Mouse (Mus musculus) limb, embryonic 15.5 days (tissue): ENCODE results near the gene Gm20388. TPM values are rescaled to one million over a fixed set of nuclear protein-coding genes. Genes with fewer than 3 reads are reported as not detected.
"Not testable (repeated sequence)": the region's sequence is repeated elsewhere in the genome, so short reads cannot be mapped to it uniquely, and the experiment has no call there.

Experiments
- ATAC-seq: fragments of 200-750 bp; cut with Nextera tagmentation; 2 replicates; pipeline ENCODE4 v1.8.0; 2017; ENCODE audit warnings: low read depth, moderate TSS enrichment; ENCODE audit not compliant: insufficient number of reproducible peaks, low FRiP score, low TSS enrichment
- H3K27ac ChIP-seq: fragments of 300-500 bp; sonication (generic); 2 replicates; pipeline ENCODE4 v1.5.1; 2015; ENCODE audit warnings: moderate library complexity, mild to moderate bottlenecking, inconsistent platforms
- H3K27me3 ChIP-seq: fragments of 300-500 bp; sonication (generic); 2 replicates; pipeline ENCODE4 v1.6.1; 2015; ENCODE audit warnings: inconsistent platforms
- H3K36me3 ChIP-seq: fragments of 300-500 bp; sonication (generic); 2 replicates; pipeline ENCODE4 v1.6.1; 2015; ENCODE audit warnings: inconsistent platforms
- H3K4me1 ChIP-seq: fragments of 300-500 bp; sonication (generic); 2 replicates; pipeline ENCODE4 v1.6.1; 2015; ENCODE audit warnings: inconsistent platforms
- H3K4me2 ChIP-seq: fragments of 300-500 bp; sonication (generic); 2 replicates; pipeline ENCODE4 v1.6.1; 2015; ENCODE audit warnings: mild to moderate bottlenecking, inconsistent platforms
- H3K4me3 ChIP-seq: fragments of 300-500 bp; sonication (generic); 2 replicates; pipeline ENCODE4 v1.5.1; 2015; ENCODE audit warnings: mild to moderate bottlenecking, inconsistent platforms
- H3K9ac ChIP-seq: fragments of 300-500 bp; sonication (generic); 2 replicates; pipeline ENCODE4 v1.6.1; 2015; ENCODE audit warnings: inconsistent platforms
- H3K9me3 ChIP-seq: fragments of 300-500 bp; sonication (generic); 2 replicates; pipeline ENCODE4 v1.6.1; 2016; ENCODE audit warnings: inconsistent platforms
- WGBS: fragments of 180-500 bp; shearing (Covaris S2); methylation state at CpG from one replicate; pipeline ENCODE4 v1.1.7; 2015; 5-methylcytosine and 5-hydroxymethylcytosine counted together
- polyA plus RNA-seq: library from polyadenylated mRNA; unstranded; fragments of >200 nt; fragmentation: Nextera tagmentation; extraction: Ambion mirVana; gene quantifications from 2 replicates; pipeline ENCODE4 v1.2.1, GENCODE M21; 2015

Gene Gm20388
- polyA plus RNA-seq, 1 experiment from 2014 or later = 4.9 TPM

DNA sequence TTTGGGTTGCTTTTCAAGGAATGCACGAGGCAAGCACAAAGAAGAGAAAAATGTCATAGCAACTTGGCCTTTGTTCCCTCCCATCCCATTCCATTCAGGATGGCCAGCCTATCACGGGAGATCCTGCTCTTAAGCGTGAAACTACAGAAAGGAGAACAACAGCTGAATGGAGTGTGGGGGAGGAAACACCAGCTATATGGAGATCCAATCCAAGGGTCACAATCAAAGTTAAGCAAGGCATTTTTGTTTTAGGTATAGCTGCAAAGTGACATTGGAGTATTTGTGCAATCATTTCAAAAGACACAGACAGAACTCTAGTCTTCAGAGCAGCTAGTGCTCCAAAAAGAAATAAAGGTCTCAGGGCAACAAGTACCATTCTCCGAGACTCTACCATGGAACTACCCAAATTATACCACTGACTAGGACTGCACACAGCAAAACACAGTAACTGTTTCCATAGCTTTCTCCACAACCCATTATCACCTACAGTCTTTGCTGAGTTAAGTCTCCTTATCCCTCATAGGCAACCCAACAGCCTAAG is 3129.5 kb downstream of the Gm20388 start:
- H3K9me3 ChIP-seq = no peaks in the 10 kb centered on the region
- WGBS = 18% methylated on average over 4 of the region's 4 CpGs
- H3K27ac ChIP-seq = peak overlapping the region; percentile 97
- no peaks in the 10 kb centered on the region for H3K27me3 ChIP-seq
- H3K4me1 ChIP-seq = peaks cover 38% of the 10 kb centered on the region
- no peak for ATAC-seq
- H3K4me2 ChIP-seq = peak overlapping the region; percentile 65
- H3K36me3 ChIP-seq = peaks cover 5% of the 10 kb centered on the region
- 0 out of 2 replicates have a peak overlapping the region, but pooled peaks have one; percentile 100 for H3K9ac ChIP-seq
- peak overlapping the region; percentile 100 for H3K4me3 ChIP-seq

DNA sequence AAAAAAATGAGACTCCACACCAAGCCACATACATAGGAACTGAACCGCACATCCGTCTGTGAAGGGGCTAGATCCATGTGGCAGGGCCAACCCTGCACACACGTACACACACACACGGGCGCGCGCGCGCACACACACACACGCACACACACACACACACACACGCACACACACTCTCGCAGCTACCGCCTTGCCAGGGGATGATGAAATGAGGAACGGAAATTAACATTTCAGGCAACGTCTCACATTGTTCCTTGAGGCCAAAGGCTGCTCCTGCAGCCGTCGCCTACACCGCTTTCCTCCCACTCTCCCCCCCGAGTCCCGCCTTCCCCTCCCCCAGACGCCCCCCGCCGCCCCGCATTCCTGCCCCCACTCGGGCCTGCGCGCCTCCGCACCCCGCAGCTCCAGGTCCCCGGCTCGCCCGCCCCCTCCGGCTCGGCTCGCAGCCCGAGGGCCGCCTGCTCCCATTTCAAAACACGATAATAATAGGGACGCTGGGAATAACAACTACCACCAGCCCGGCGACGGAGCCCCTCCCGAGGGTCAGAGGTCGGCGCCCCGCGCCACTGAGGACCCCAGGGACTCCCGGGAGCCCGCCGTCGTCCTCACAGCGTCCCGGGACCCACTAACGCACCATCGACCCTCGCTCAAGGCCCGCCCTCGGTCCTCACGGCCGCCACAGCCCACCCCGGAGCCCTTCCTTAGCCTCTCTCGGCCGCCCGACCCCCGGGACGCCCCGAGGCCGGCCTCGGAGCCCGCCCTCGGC is 3130.6 kb downstream of the Gm20388 start:
- Histone ChIP-seq H3K4me3 (peak overlapping the region; percentile 100), H3K27ac (peak overlapping the region; percentile 97), H3K9me3 (no peaks in the 10 kb centered on the region), H3K27me3 (no peaks in the 10 kb centered on the region), H3K36me3 (peaks cover 11% of the 10 kb centered on the region), H3K4me2 (peak overlapping the region; percentile 65), H3K9ac (peak overlapping the region; percentile 100), H3K4me1 (peaks cover 34% of the 10 kb centered on the region)
- WGBS = under 1% methylated on average over 62 of the region's 71 CpGs
- no peak for ATAC-seq

DNA sequence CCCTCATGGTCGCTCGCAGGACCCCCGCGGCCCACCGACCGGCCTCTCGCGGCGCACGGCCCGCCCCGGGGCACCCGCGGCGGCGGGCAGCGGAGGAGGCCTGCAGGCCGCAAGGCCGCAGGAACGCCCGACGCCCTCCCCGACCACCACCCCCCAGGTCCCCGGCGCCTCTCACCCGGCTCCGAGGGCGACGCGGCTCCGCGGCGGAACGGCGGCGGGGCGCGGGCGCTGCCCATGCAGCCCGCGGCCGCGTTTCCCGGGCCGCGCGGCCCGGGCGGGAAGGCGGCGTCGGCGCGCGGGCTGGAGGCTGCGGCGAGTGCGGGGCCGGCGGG is 3131.1 kb downstream of the Gm20388 start:
- H3K27me3 ChIP-seq = no peaks in the 10 kb centered on the region
- H3K9ac ChIP-seq = peak overlapping the region; percentile 100
- peak overlapping the region; percentile 97 for H3K27ac ChIP-seq
- whole genome bisulfite sequencing = under 1% methylated on average over 41 of the region's 60 CpGs
- peak overlapping the region; percentile 65 for H3K4me2 ChIP-seq
- peaks cover 11% of the 10 kb centered on the region for H3K36me3 ChIP-seq
- H3K4me3 ChIP-seq = peak overlapping the region; percentile 100
- no peak; the same call in 1 of the 2 replicates for ATAC-seq
- H3K4me1 ChIP-seq = peaks cover 34% of the 10 kb centered on the region
- no peaks in the 10 kb centered on the region for H3K9me3 ChIP-seq

DNA sequence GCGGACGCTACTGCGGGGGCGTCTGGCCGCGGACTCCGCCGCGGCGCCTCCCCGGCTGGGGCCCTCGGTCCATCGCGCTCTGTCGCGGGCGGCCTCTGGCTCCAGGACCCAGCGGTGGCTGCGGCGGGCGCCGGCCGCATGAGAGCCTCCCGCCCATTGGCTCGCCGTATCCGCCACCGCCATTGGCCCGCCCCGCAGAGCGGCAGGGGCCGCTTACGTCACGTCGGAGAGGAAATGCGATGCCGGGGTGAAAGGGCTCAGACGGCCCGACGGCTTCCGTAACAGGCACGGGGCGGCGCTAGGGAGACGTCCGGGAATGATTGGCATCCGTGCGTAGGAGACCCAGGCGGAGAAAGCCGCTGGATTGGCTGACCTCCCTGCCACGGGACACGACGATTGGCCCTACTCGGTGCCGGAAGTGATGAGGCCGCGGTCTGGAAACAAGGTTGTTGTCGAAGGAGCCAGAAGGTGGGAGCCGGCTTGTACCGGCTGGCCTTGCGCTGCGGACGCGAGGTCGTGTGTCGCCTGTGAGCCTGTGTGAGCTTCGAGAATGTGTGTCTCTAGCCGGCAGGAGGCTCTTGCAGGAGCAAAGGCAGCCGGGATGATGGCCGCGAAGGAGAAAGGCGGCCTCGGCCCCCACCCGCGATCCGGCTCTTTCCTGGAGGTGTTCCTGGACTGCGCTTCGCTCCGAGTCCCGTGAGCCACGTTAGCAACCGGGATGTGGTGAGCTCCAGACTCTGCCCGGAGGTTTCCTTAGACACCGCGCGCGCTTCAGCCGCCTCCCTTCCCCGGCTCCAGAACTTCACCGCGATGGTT is 3131.7 kb downstream of the Gm20388 start, which contains the start of gene Ankrd11:
Gene Ankrd11 (minus strand): TSS at position 120 of the 816 bp plus-strand sequence.
- peaks cover 29% of the 10 kb centered on the region for H3K4me1 ChIP-seq
- H3K27ac ChIP-seq = peak within 1 kb of the TSS; percentile 99
- H3K4me3 ChIP-seq = peak within 1 kb of the TSS; percentile 100
- ATAC-seq = peak; percentile 97
- peak within 1 kb of the TSS; percentile 100 for H3K9ac ChIP-seq
- peaks cover 11% of the 10 kb centered on the region for H3K36me3 ChIP-seq
- H3K4me2 ChIP-seq = peak within 1 kb of the TSS; percentile 65
- WGBS = under 1% methylated on average over 90 of the region's 91 CpGs
- no peaks in the 10 kb centered on the region for H3K9me3 ChIP-seq
- no peaks in the 10 kb centered on the region for H3K27me3 ChIP-seq

DNA sequence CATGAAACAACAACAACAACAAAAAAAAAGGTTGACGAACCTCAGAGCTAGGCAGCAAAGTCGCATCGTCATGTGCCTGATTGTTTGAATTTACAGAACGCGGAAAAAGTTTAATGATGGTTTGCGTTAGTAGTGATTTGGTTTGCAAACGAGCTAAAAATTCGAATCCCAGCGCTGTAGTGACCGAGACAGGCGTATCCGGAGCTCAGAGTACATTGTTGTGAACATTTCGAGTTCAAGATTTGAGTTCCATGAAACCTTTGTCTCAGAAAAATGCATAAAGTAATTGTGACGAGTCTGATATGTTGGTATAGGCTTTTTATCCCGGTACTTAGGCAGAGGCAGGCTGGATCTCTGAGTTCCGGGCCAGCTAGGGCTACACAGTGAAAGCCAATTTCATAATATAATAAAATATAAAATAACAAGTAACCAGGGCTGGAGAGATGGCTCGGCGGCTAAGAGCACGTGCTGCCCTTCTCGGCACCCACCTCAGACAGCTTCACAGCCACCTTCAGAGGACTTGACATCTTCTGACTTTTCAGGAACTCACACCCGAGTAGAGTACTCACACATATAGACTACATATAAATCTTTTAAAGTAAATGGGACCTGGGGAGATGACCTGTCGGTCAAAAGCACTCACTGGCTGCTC is 3132.5 kb downstream of the Gm20388 start:
- Histone ChIP-seq H3K4me2 (peak overlapping the region; percentile 65), H3K9ac (peak overlapping the region; percentile 82), H3K4me3 (peak overlapping the region; percentile 100), H3K9me3 (no peaks in the 10 kb centered on the region), H3K27ac (peak overlapping the region; percentile 99), H3K4me1 (peaks cover 29% of the 10 kb centered on the region), H3K36me3 (peaks cover 11% of the 10 kb centered on the region), H3K27me3 (no peaks in the 10 kb centered on the region)
- ATAC-seq = no peak
- 16% methylated on average over 22 of the region's 22 CpGs for WGBS

DNA sequence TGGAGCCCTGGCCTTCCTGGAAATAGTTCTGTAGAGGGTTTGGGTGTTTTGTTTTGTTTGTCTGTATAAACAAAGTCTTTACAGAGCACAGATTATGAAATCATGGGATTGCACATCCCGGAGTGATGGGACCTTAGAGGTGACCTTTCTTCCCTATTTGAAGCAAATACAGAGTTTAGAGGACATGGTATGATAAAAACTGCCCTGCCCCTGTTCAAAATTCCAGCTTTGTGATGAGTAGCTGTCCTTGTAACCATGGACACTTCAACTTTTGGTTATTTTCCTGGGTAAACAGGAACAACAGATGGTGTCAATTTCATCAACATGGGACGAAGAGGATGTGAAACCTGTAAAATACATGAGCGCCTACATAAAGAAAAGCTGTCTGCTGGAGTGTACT is 3133.3 kb downstream of the Gm20388 start:
- Histone ChIP-seq H3K9ac (no peak overlapping the region), H3K4me3 (no peak overlapping the region), H3K4me1 (peaks cover 29% of the 10 kb centered on the region), H3K36me3 (peaks cover 11% of the 10 kb centered on the region), H3K27ac (no peak overlapping the region), H3K27me3 (no peaks in the 10 kb centered on the region), H3K4me2 (no peak overlapping the region), H3K9me3 (no peaks in the 10 kb centered on the region)
- no peak for ATAC-seq
- 79% methylated on average over 3 of the region's 3 CpGs for WGBS

DNA sequence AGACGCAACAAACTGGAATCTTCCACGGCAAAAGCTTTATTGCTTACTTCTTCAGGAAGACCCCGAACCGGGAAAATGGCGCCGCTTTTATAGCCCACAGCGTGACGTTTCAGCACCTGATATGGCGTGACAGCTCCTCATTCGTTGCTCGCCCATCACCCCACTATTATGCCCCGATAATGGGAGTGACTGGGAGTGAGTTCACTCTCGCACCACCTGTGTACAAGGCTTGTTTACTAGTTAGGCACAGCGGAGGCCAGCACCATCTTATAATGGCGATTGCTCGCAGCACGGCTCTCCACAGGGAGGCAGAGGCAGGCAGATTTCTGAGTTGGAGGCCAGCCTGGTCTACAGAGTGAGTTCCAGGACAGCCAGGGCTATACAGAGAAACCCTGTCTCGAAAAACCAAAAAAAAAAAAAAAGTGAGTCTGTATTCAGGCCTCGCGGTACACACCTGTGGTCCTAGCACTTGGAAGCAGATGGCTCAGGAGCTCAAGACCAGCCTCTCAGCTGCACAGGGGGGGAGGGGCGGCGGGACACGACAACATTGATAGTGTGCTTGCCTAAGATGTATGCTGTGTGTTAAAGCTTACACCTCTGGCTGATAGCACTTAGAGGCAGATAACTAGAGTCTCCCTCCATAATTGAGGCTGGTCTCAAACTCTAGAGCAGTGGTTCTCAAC is 3134.2 kb downstream of the Gm20388 start:
- not testable (repeated sequence) for H3K27me3 ChIP-seq, H3K27ac ChIP-seq, ATAC-seq, H3K9ac ChIP-seq, H3K4me2 ChIP-seq, H3K9me3 ChIP-seq, H3K4me3 ChIP-seq
- H3K4me1 ChIP-seq = peaks cover 20% of the 10 kb centered on the region
- H3K36me3 ChIP-seq = peaks cover 11% of the 10 kb centered on the region
- 94% methylated on average over 23 of the region's 23 CpGs for WGBS

DNA sequence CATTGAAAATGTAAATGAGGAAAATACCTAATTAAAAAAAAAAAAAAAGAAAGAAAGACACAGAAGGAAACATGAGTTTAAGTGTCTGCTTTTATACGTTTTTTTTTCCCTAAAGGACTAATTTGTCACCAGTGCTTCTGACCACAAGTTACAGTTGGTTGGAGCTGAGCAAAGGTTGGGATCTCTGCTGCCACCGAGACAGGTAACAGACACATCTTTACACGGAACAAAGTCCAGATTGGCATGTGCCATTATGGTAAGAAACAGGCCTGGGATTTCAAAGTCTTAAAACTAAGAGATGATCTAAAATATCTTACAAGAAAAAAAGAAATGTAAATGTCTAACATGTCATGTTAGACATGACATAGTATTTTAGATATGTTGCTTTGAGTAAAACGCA is 3136.1 kb downstream of the Gm20388 start:
- WGBS = 68% methylated on average over 4 of the region's 4 CpGs
- H3K27ac ChIP-seq = no peak overlapping the region
- H3K9ac ChIP-seq = no peak overlapping the region
- no peak overlapping the region for H3K4me3 ChIP-seq
- no peaks in the 10 kb centered on the region for H3K27me3 ChIP-seq
- H3K36me3 ChIP-seq = peaks cover 11% of the 10 kb centered on the region
- ATAC-seq = no peak
- no peaks in the 10 kb centered on the region for H3K9me3 ChIP-seq
- peaks cover 10% of the 10 kb centered on the region for H3K4me1 ChIP-seq
- no peak overlapping the region for H3K4me2 ChIP-seq

DNA sequence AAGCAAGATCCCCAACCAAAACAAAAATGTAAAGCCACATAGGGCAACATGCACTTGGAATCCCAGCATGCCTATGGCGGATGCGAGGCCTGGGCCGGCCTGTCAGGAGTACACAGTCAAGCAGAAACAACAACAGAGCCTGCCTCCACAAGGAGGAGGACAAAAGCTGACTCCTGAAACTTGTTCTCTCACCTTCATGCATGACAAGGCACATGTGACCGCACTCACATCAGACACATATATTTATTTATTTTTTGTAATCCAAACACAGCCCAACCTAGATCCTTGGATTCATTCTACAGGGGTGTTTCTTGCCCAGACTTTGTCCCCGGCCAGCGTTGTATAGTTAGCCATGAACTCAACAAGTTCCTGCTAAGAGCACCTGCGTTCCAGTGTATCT is 3137.2 kb downstream of the Gm20388 start:
- no peaks in the 10 kb centered on the region for H3K9me3 ChIP-seq
- no peaks in the 10 kb centered on the region for H3K27me3 ChIP-seq
- H3K4me3 ChIP-seq = no peak overlapping the region
- no peak overlapping the region for H3K9ac ChIP-seq
- H3K4me1 ChIP-seq = peaks cover 10% of the 10 kb centered on the region
- WGBS = 88% methylated on average over 7 of the region's 7 CpGs
- H3K4me2 ChIP-seq = no peak overlapping the region
- no peak overlapping the region for H3K27ac ChIP-seq
- no peak for ATAC-seq
- H3K36me3 ChIP-seq = peaks cover 11% of the 10 kb centered on the region

DNA sequence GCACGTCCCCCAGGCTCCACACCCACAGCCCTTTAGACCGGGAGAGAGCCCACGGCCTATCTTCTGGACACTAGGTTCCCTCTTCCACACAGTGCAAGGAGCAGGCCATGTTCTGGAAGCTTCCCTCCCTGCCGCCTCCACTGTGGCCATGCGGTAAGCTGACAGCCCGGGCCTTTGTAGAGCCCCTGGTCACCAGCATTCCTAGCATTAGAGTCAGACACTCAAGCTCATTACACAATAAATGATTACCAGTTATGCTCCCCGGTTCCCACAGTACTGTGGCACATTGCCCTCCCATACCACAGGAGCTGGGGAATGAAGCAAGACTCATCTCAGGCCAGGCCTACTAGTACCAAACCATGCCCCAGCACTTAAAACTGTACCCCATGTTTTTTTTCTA is 3137.8 kb downstream of the Gm20388 start:
- Histone ChIP-seq H3K9me3 (no peaks in the 10 kb centered on the region), H3K27me3 (no peaks in the 10 kb centered on the region), H3K27ac (no peak overlapping the region), H3K4me1 (peaks cover 5% of the 10 kb centered on the region), H3K4me3 (no peak overlapping the region), H3K36me3 (peaks cover 11% of the 10 kb centered on the region), H3K4me2 (no peak overlapping the region), H3K9ac (no peak overlapping the region)
- WGBS = 86% methylated on average over 7 of the region's 7 CpGs
- ATAC-seq = 0 out of 2 replicates have a peak, but pooled peaks have one; percentile 19

DNA sequence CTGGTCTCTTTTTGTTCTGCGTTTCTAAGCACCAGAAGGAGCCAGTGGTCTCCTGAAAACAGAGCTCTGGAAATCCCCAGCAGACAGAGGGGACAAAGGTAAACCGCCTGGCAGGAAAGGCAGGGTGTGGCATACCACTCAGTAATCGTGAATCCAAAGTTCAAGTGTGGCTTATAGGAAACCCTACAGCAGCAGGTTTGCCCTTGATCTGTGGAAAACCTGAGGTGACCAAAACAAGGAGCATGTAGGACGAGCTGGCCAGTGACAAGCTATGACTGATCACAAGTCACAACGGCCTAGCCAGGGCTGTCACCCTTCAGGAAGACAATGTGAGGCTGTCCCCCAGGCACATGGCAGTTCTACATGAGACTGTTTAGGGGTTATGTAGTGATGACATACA is 3140.8 kb downstream of the Gm20388 start:
- H3K9ac ChIP-seq = no peak overlapping the region
- no peaks in the 10 kb centered on the region for H3K36me3 ChIP-seq
- no peaks in the 10 kb centered on the region for H3K27me3 ChIP-seq
- H3K9me3 ChIP-seq = no peaks in the 10 kb centered on the region
- H3K4me1 ChIP-seq = no peaks in the 10 kb centered on the region
- no peak overlapping the region for H3K4me3 ChIP-seq
- H3K4me2 ChIP-seq = no peak overlapping the region
- H3K27ac ChIP-seq = no peak overlapping the region
- no peak for ATAC-seq
- 64% methylated on average over 5 of the region's 5 CpGs for WGBS
